Mouse (Mus musculus): ENCODE data around the gene Myog. TPM values are rescaled to one million over a fixed set of nuclear protein-coding genes. Genes with fewer than 3 reads are reported as not detected.

Gene Myog
- total RNA-seq, 2 experiments from 2014 or later: not detected

Other genes with a start within 250 kb of the Myog start
- gene Btg2, start 210.9 kb upstream of the Myog start, total RNA-seq (2014; fragmentation: Nextera tagmentation): 2.0 and 3.9 TPM in 2 replicates
- 58.5 and 61.6 TPM in 2 replicates for gene Btg2, start 210.9 kb upstream of the Myog start, total RNA-seq (2017)
- gene Chit1, start 178.7 kb upstream of the Myog start, total RNA-seq (2014; fragmentation: Nextera tagmentation): not detected in 2 replicates
- gene Chit1, start 178.7 kb upstream of the Myog start, total RNA-seq (2017): not detected in 2 replicates
- 0.77 TPM in 1 of 2 replicates, not detected in the other for gene Chil1, start 107.8 kb upstream of the Myog start, total RNA-seq (2014; fragmentation: Nextera tagmentation)
- 0.84 and 2.4 TPM in 2 replicates for gene Chil1, start 107.8 kb upstream of the Myog start, total RNA-seq (2017)
- not detected in 2 replicates for gene Mybph, start 96.5 kb upstream of the Myog start, total RNA-seq (2014; fragmentation: Nextera tagmentation)
- gene Mybph, start 96.5 kb upstream of the Myog start, total RNA-seq (2017): not detected in 2 replicates
- gene Adora1, start 54.6 kb upstream of the Myog start, total RNA-seq (2014; fragmentation: Nextera tagmentation): not detected in 2 replicates
- not detected in 2 replicates for gene Adora1, start 54.6 kb upstream of the Myog start, total RNA-seq (2017)
- 0.32 and 1.1 TPM in 2 replicates for gene Ppfia4, start 42.9 kb downstream of the Myog start, total RNA-seq (2014; fragmentation: Nextera tagmentation)
- 1.1 and 1.6 TPM in 2 replicates for gene Ppfia4, start 42.9 kb downstream of the Myog start, total RNA-seq (2017)
- 48.8 and 72.3 TPM in 2 replicates for gene Tmem183a, start 72.0 kb downstream of the Myog start, total RNA-seq (2014; fragmentation: Nextera tagmentation)
- 51.4 and 57.0 TPM in 2 replicates for gene Tmem183a, start 72.0 kb downstream of the Myog start, total RNA-seq (2017)
- not detected in 2 replicates for gene 4933406M09Rik, start 96.0 kb downstream of the Myog start, total RNA-seq (2014; fragmentation: Nextera tagmentation)
- gene 4933406M09Rik, start 96.0 kb downstream of the Myog start, total RNA-seq (2017): not detected in 2 replicates
- gene Cyb5r1, start 115.6 kb downstream of the Myog start, total RNA-seq (2014; fragmentation: Nextera tagmentation): 33.0 and 38.9 TPM in 2 replicates
- 16.3 and 24.8 TPM in 2 replicates for gene Cyb5r1, start 115.6 kb downstream of the Myog start, total RNA-seq (2017)
- 42.2 and 56.1 TPM in 2 replicates for gene Adipor1, start 125.4 kb downstream of the Myog start, total RNA-seq (2014; fragmentation: Nextera tagmentation)
- gene Adipor1, start 125.4 kb downstream of the Myog start, total RNA-seq (2017): 33.3 and 37.5 TPM in 2 replicates
- gene Klhl12, start 165.5 kb downstream of the Myog start, total RNA-seq (2014; fragmentation: Nextera tagmentation): 62.2 and 79.3 TPM in 2 replicates
- gene Klhl12, start 165.5 kb downstream of the Myog start, total RNA-seq (2017): 49.9 and 60.7 TPM in 2 replicates
- gene Rabif, start 204.7 kb downstream of the Myog start, total RNA-seq (2014; fragmentation: Nextera tagmentation): 16.3 and 31.0 TPM in 2 replicates
- 20.9 and 21.3 TPM in 2 replicates for gene Rabif, start 204.7 kb downstream of the Myog start, total RNA-seq (2017)